Mouse (Mus musculus): Measurements from ENCODE around the gene Tifa. TPM values are rescaled to one million over a fixed set of nuclear protein-coding genes. Genes with fewer than 3 reads are reported as not detected.

Tifa gene
- polyA plus RNA-seq, 1 experiment from 2014 or later: 4.3 TPM

DNA sequence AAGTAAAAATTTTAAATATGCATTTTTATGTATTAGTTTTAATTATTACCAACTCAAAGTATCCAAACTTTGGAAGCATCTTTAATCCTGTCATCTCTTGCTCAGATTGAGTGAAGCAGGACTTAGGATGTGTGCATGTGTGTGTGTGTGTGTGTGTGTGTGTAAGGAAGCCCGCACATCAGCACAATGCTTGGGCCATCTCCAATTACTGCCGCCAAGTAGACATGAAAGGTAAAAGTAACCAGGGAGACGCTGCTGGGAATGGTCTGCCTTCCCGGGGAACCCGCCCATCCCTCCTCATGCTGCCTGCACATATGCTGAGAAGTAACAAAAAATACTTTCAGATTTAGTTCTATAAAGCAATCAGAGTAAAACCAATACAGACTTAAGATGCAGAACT is 18.2 kb downstream of the Tifa start:
- no peak for ATAC-seq (ENCODE audit: low FRiP score)
- DNase-seq (ENCODE audit: low spot score, missing footprints): no peak
- H3K36me3 ChIP-seq (ENCODE audit: control insufficient read depth, insufficient read depth, low read length): peaks cover 8% of the 10 kb centered on the region
- H3K4me3 ChIP-seq (ENCODE audit: low read depth, low read length): no peak overlapping the region
- H3K9me3 ChIP-seq (ENCODE audit: control insufficient read depth, low read length): no peaks in the 10 kb centered on the region
- peaks cover 5% of the 10 kb centered on the region for H3K4me1 ChIP-seq (ENCODE audit: control insufficient read depth, insufficient read depth, low read length)
- WGBS: 61% methylated on average over 5 of the region's 5 CpGs
- H3K27ac ChIP-seq (ENCODE audit: low read depth, low read length): no peak overlapping the region
- H3K9ac ChIP-seq (ENCODE audit: low read length): no peak overlapping the region
- no peaks in the 10 kb centered on the region for H3K27me3 ChIP-seq (ENCODE audit: control insufficient read depth, insufficient read depth, low read length)
- no peak overlapping the region for H3K4me2 ChIP-seq

DNA sequence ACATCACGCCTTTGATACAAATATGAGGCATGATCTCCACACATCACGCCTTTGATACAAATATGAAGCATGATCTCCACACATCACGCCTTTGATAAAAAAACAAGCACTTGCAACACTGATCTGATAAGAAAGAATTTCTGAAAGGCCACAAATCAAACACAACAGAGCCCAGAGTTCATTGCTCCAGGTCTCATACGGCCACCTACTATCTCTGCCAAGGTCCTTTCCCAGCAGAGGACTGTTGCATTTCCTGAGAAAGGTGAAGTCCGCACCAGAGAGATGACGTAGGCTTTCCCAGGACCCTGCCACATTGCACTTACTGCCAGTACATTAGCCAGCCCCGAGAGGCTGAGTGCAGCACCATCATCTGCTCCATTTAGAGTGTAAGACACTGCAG is 19.5 kb downstream of the Tifa start:
- H3K36me3 ChIP-seq (ENCODE audit: control insufficient read depth, insufficient read depth, low read length): peaks cover 8% of the 10 kb centered on the region
- 88% methylated on average over 7 of the region's 7 CpGs for WGBS
- no peak for ATAC-seq (ENCODE audit: low FRiP score)
- DNase-seq (ENCODE audit: low spot score, missing footprints): no peak
- H3K9me3 ChIP-seq (ENCODE audit: control insufficient read depth, low read length): no peaks in the 10 kb centered on the region
- no peak overlapping the region for H3K27ac ChIP-seq (ENCODE audit: low read depth, low read length)
- no peak overlapping the region for H3K9ac ChIP-seq (ENCODE audit: low read length)
- H3K4me1 ChIP-seq (ENCODE audit: control insufficient read depth, insufficient read depth, low read length): peaks cover 5% of the 10 kb centered on the region
- no peak overlapping the region for H3K4me2 ChIP-seq
- no peak overlapping the region for H3K4me3 ChIP-seq (ENCODE audit: low read depth, low read length)
- no peaks in the 10 kb centered on the region for H3K27me3 ChIP-seq (ENCODE audit: control insufficient read depth, insufficient read depth, low read length)

DNA sequence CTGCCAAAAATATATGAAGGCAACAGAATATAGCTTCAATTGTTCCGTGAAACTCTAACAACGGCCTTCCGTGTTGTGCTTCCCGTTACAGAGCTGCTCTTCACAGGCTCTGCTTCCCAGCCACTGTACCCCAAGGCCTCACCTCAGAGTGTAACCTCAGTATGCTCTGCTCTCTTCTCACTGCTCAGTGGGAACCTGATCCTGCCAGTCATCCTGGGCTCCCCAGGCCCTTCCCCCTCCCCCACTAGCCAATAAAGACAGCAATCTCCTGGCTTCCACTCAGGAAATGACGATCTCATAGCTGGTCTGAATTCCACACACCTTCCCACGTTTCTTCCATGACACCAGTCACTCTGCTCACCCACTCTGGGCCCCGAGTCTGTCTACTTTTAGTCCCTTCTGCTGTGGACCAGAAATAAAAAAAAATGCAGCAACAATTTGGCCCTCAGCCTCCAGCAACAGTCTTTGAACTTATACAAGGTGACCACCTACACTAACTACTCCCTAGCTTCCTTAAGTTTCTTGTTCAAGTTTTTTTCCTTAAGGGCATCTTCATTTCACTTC is 27.6 kb downstream of the Tifa start:
- no peak overlapping the region for H3K4me3 ChIP-seq (ENCODE audit: low read depth, low read length)
- ATAC-seq (ENCODE audit: low FRiP score) (no peak), DNase-seq (ENCODE audit: low spot score, missing footprints) (no peak)
- H3K9me3 ChIP-seq (ENCODE audit: control insufficient read depth, low read length): no peaks in the 10 kb centered on the region
- no peak overlapping the region for H3K27ac ChIP-seq (ENCODE audit: low read depth, low read length)
- no peak overlapping the region for H3K9ac ChIP-seq (ENCODE audit: low read length)
- peaks cover 4% of the 10 kb centered on the region; the same call in 1 of the 2 replicates for H3K36me3 ChIP-seq (ENCODE audit: control insufficient read depth, insufficient read depth, low read length)
- H3K27me3 ChIP-seq (ENCODE audit: control insufficient read depth, insufficient read depth, low read length): no peaks in the 10 kb centered on the region
- no peak overlapping the region for H3K4me2 ChIP-seq
- WGBS: 81% methylated on average over 7 of the region's 7 CpGs
- no peaks in the 10 kb centered on the region for H3K4me1 ChIP-seq (ENCODE audit: control insufficient read depth, insufficient read depth, low read length)

DNA sequence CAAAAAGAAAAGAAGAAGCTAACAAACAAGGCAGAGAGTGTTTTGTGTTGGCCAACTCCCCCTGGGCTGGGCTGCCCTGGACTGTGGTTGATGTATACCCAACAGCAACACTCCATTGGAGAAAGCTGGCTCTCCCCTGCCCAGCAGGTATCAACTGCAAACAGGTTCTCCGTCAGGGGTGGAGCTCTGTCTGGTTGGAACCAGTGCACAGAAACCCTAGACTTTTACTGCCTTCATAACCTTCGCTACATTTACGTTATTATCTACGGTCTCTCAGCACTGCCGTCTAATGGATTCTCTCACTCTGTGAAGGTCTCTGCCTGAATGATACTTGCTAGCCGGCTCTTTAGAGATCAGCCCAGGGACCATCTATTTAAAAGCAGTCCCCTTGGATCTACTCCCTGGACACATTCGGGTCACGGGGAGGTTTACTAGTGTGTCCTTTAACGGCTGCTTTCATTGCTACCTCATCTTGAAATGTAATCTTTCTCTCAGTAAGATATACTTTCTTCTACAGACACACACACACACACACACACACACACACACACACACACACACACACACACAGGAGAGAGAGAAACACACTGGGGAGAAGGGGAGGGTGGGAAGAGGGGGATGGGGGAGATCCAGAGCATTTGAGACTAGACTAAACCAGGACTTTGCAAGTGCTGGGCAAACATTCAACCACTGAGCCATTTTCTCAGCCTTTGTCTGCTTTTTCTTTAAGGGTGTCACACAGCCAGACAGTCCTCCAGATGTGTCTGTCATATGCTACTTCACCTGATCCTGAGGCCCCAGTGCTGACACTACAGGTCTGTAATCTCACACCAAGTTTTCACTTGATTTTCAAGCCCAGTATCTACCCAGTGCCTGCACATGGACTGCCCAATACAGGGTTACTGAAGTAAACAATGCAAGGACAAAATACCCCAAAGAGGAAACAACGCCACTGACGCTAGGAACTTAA is 29.4 kb downstream of the Tifa start:
- no peak overlapping the region for H3K4me3 ChIP-seq (ENCODE audit: low read depth, low read length)
- no peaks in the 10 kb centered on the region for H3K4me1 ChIP-seq (ENCODE audit: control insufficient read depth, insufficient read depth, low read length)
- WGBS: 83% methylated on average over 11 of the region's 11 CpGs
- H3K36me3 ChIP-seq (ENCODE audit: control insufficient read depth, insufficient read depth, low read length): peaks cover 4% of the 10 kb centered on the region; the same call in 1 of the 2 replicates
- H3K27ac ChIP-seq (ENCODE audit: low read depth, low read length): no peak overlapping the region
- H3K4me2 ChIP-seq: no peak overlapping the region
- no peak for ATAC-seq (ENCODE audit: low FRiP score)
- no peaks in the 10 kb centered on the region for H3K27me3 ChIP-seq (ENCODE audit: control insufficient read depth, insufficient read depth, low read length)
- H3K9ac ChIP-seq (ENCODE audit: low read length): no peak overlapping the region
- DNase-seq (ENCODE audit: low spot score, missing footprints): no peak
- no peaks in the 10 kb centered on the region for H3K9me3 ChIP-seq (ENCODE audit: control insufficient read depth, low read length)

DNA sequence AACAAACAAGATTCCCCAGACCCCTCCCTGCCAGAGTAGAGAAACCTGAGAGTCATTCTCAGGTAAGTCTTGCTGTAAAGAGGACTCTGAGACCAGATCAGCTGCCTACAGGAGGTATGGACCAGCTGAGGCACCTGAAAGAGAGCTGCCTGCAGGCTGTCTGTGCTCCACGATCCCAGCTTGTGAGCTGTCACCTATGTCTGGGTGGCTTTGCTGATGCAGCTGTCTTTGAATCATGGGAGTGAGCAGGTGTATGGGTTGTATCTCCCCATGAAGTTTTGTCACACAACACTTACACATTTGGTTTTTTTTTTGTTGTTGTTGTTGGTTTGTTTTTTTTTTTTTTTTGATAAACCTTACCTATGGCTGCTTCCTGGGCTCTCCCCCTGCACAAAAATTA is 30.8 kb downstream of the Tifa start:
- DNase-seq (ENCODE audit: low spot score, missing footprints) (no peak), ATAC-seq (ENCODE audit: low FRiP score) (no peak)
- no peak overlapping the region for H3K27ac ChIP-seq (ENCODE audit: low read depth, low read length)
- H3K4me2 ChIP-seq: no peak overlapping the region
- H3K4me3 ChIP-seq (ENCODE audit: low read depth, low read length): no peak overlapping the region
- H3K4me1 ChIP-seq (ENCODE audit: control insufficient read depth, insufficient read depth, low read length): no peaks in the 10 kb centered on the region
- no peaks in the 10 kb centered on the region for H3K27me3 ChIP-seq (ENCODE audit: control insufficient read depth, insufficient read depth, low read length)
- H3K9me3 ChIP-seq (ENCODE audit: control insufficient read depth, low read length): no peaks in the 10 kb centered on the region
- H3K9ac ChIP-seq (ENCODE audit: low read length): no peak overlapping the region
- 95% methylated on average over 1 of the region's 1 CpGs for WGBS
- H3K36me3 ChIP-seq (ENCODE audit: control insufficient read depth, insufficient read depth, low read length): peaks cover 4% of the 10 kb centered on the region; the same call in 1 of the 2 replicates

DNA sequence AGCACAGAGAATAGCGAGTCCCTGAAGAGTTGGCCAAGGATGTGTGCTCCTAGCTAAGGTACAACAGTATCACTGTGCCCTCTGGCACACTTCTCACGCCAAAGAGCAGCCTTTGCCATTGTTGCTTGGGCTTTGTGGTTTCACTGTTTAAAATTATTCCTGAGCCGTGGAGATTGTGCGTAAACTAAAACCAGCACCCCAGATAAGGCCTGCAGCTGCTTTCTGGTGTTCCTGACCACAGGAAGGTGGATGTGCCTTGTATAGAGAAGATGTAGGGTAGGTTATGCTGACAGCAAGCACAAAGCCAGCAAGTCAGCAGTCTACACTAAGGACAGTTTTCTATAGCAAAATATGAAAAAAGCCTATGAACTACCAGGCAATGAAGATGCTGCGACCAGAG is 31.6 kb downstream of the Tifa start:
- H3K4me3 ChIP-seq (ENCODE audit: low read depth, low read length): no peak overlapping the region
- peaks cover 4% of the 10 kb centered on the region; the same call in 1 of the 2 replicates for H3K36me3 ChIP-seq (ENCODE audit: control insufficient read depth, insufficient read depth, low read length)
- no peak overlapping the region for H3K9ac ChIP-seq (ENCODE audit: low read length)
- H3K4me1 ChIP-seq (ENCODE audit: control insufficient read depth, insufficient read depth, low read length): no peaks in the 10 kb centered on the region
- no peaks in the 10 kb centered on the region for H3K9me3 ChIP-seq (ENCODE audit: control insufficient read depth, low read length)
- no peaks in the 10 kb centered on the region for H3K27me3 ChIP-seq (ENCODE audit: control insufficient read depth, insufficient read depth, low read length)
- 89% methylated on average over 5 of the region's 5 CpGs for WGBS
- H3K27ac ChIP-seq (ENCODE audit: low read depth, low read length): no peak overlapping the region
- ATAC-seq (ENCODE audit: low FRiP score) (no peak), DNase-seq (ENCODE audit: low spot score, missing footprints) (no peak)
- no peak overlapping the region for H3K4me2 ChIP-seq

DNA sequence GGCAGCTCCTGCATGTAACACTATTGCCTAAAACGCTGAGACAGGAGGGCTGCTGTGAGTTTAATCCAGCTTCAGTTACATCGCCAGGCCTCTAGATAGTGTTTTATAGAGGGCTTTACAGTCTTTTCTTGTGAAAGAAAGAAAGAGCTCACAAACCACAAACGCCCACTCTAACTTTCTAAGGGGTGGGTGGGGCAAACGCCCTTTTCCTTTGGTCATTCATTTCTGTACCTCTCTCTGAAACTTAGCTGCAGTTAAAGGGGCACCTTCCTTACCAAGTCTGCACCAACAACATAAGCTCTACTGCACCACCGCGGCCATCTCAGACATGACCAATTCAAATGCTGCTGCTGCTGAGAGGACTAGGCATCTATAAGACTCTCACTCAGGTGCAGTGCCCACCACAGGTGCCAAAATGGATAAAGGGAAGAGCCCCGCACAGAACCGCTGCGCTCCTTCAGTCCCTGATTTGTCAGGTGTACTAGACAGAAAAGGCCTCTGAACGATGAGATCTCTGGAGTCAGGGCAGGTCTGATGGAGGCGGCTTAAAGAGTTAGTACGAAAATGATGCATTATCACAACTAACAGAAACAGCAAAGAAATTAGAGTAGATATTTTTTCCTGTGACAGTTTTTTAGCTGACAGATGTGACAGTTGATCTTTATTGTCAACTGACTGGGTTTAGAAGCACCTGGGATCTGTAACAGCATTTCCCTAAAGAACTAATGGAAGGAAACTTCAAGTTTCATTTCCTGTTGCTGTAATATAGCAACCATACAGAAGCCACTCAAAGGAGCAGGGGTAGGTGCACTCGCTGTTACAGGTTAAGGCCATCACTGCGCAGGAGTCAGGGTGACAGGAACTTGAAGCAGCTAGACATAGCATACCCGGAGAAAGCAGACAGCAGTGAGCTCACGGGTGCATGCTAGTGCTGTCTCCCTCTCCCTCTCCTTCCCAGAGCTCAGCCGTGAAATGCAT is 34.6 kb downstream of the Tifa start:
- DNase-seq (ENCODE audit: low spot score, missing footprints) (no peak), ATAC-seq (ENCODE audit: low FRiP score) (no peak)
- H3K27ac ChIP-seq (ENCODE audit: low read depth, low read length): no peak overlapping the region
- no peaks in the 10 kb centered on the region for H3K4me1 ChIP-seq (ENCODE audit: control insufficient read depth, insufficient read depth, low read length)
- no peak overlapping the region for H3K9ac ChIP-seq (ENCODE audit: low read length)
- H3K4me2 ChIP-seq: no peak overlapping the region
- H3K27me3 ChIP-seq (ENCODE audit: control insufficient read depth, insufficient read depth, low read length): no peaks in the 10 kb centered on the region
- 84% methylated on average over 17 of the region's 17 CpGs for WGBS
- peaks cover 4% of the 10 kb centered on the region; the same call in 1 of the 2 replicates for H3K36me3 ChIP-seq (ENCODE audit: control insufficient read depth, insufficient read depth, low read length)
- H3K9me3 ChIP-seq (ENCODE audit: control insufficient read depth, low read length): no peaks in the 10 kb centered on the region
- H3K4me3 ChIP-seq (ENCODE audit: low read depth, low read length): no peak overlapping the region

DNA sequence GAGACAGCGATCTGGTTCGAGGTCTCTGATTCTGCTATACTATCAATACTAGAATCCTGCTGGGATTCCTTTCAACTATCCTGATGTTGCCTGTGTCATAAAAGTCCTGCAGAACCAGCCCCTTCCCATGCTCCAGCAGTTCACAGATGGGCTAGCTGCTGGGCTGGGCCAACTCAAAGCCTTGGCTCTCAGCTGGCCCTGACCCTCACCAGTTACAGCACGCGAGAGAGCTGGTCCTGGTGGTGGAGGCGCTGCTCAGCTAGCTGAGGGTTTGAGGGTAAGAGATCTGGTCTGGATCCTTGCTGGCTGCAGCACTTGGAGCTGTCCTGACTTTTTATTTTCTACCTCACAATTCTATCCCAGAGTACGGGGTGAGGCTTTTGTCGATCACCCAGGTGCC is 36.9 kb downstream of the Tifa start:
- Histone ChIP-seq H3K4me3 (ENCODE audit: low read depth, low read length) (no peak overlapping the region), H3K4me1 (ENCODE audit: control insufficient read depth, insufficient read depth, low read length) (no peaks in the 10 kb centered on the region), H3K27me3 (ENCODE audit: control insufficient read depth, insufficient read depth, low read length) (no peaks in the 10 kb centered on the region), H3K9me3 (ENCODE audit: control insufficient read depth, low read length) (no peaks in the 10 kb centered on the region), H3K9ac (ENCODE audit: low read length) (no peak overlapping the region), H3K27ac (ENCODE audit: low read depth, low read length) (no peak overlapping the region), H3K36me3 (ENCODE audit: control insufficient read depth, insufficient read depth, low read length) (no peaks in the 10 kb centered on the region), H3K4me2 (no peak overlapping the region)
- 82% methylated on average over 7 of the region's 7 CpGs for WGBS
- ATAC-seq (ENCODE audit: low FRiP score) (no peak), DNase-seq (ENCODE audit: low spot score, missing footprints) (no peak)
